Mouse (Mus musculus): ENCODE data around the gene 1810065E05Rik. TPM values are rescaled to one million over a fixed set of nuclear protein-coding genes. Genes with fewer than 3 reads are reported as not detected.

Gene 1810065E05Rik
- polyA plus RNA-seq, 1 experiment = not detected

DNA sequence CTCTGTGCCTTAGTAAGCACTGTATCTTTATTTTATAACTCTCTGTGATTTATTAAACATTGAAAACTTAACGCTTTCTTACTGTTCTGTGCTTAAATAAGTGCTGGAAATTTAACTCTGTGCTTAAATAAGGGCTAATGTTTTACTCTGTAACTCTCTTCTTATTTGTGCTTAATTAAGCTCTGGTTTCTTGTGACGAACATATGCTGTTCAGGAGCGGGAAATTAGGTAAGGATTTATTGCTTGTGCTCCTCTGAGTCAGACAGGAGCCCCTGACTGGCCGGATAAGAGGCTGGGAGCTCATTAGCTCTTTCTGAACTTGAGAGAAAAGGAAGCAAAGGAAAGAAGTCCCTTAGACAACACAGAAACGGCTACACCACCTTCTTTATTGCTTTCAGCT is 17.0 kb downstream of the 1810065E05Rik start:
- no peak overlapping the region for H3K4me3 ChIP-seq (ENCODE audit: insufficient read depth, poor library complexity, severe bottlenecking)
- H3K36me3 ChIP-seq (ENCODE audit: control insufficient read depth, insufficient read depth) = no peaks in the 10 kb centered on the region
- H3K27me3 ChIP-seq (ENCODE audit: control insufficient read depth, insufficient read depth, insufficient read length) = peaks cover 4% of the 10 kb centered on the region
- H3K79me3 ChIP-seq (ENCODE audit: low read depth) = no peaks in the 10 kb centered on the region
- no peaks in the 10 kb centered on the region for H3K79me2 ChIP-seq (ENCODE audit: control insufficient read depth, insufficient read depth)
- H3ac ChIP-seq (ENCODE audit: control insufficient read depth, insufficient read length, low read depth) = no peak overlapping the region
- TF ChIP-seq CTCF (IDR thresholded peaks at IDR 0.05; ENCODE audit: control insufficient read depth, insufficient read depth, insufficient read length) (no peak), MAX (IDR thresholded peaks at IDR 0.05) (no peak), CEBPB (IDR thresholded peaks at IDR 0.05; ENCODE audit: low read depth) (no peak), MYOG (IDR thresholded peaks at IDR 0.05; ENCODE audit: control insufficient read depth, extremely low read depth, insufficient read length) (no peak), MYOD1 (IDR thresholded peaks at IDR 0.05; ENCODE audit: control insufficient read depth, insufficient read length, low read depth) (no peak), USF1 (IDR thresholded peaks at IDR 0.05; ENCODE audit: low read depth) (no peak), FOSL1 (IDR thresholded peaks at IDR 0.05; ENCODE audit: insufficient read depth, low read length, poor library complexity, severe bottlenecking) (no peak)

DNA sequence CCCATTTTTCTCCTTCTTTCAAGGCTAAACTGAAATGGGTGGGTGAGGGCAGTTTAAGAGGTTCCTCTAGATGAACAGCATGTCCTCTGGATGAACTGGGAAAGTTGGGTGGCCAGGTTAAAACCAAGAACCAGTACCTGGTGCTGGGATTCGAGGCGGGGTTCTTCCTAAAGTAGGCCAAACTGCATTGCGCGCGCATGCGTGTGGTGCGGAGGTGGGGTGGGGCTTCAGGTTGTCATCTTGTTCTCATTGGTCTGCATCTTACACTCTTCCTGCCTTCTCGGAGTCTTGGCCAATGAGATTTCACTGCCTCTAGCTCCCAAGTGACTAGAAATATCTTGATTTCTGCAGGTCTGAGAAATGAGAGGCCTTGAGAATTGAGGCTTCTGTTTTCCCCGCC is 31.8 kb downstream of the 1810065E05Rik start, which contains the start of gene Lypd9:
Gene Lypd9, minus strand, starts transcription at position 165 of the 400 bp plus-strand sequence.
- no peak within 1 kb of the TSS for H3ac ChIP-seq (ENCODE audit: control insufficient read depth, insufficient read length, low read depth)
- no peak for TF ChIP-seq CTCF (IDR thresholded peaks at IDR 0.05; ENCODE audit: control insufficient read depth, insufficient read depth, insufficient read length)
- no peak for TF ChIP-seq CEBPB (IDR thresholded peaks at IDR 0.05; ENCODE audit: low read depth)
- no peak for TF ChIP-seq MYOG (IDR thresholded peaks at IDR 0.05; ENCODE audit: control insufficient read depth, extremely low read depth, insufficient read length)
- no peak for TF ChIP-seq FOSL1 (IDR thresholded peaks at IDR 0.05; ENCODE audit: insufficient read depth, low read length, poor library complexity, severe bottlenecking)
- no peak for TF ChIP-seq MYOD1 (IDR thresholded peaks at IDR 0.05; ENCODE audit: control insufficient read depth, insufficient read length, low read depth)
- no peak for TF ChIP-seq USF1 (IDR thresholded peaks at IDR 0.05; ENCODE audit: low read depth)
- no peak for TF ChIP-seq MAX (IDR thresholded peaks at IDR 0.05)
- no peaks in the 10 kb centered on the region for H3K27me3 ChIP-seq (ENCODE audit: control insufficient read depth, insufficient read depth, insufficient read length)
- H3K79me2 ChIP-seq (ENCODE audit: control insufficient read depth, insufficient read depth) = no peaks in the 10 kb centered on the region
- H3K79me3 ChIP-seq (ENCODE audit: low read depth) = no peaks in the 10 kb centered on the region
- no peak within 1 kb of the TSS for H3K4me3 ChIP-seq (ENCODE audit: insufficient read depth, poor library complexity, severe bottlenecking)
- H3K36me3 ChIP-seq (ENCODE audit: control insufficient read depth, insufficient read depth) = no peaks in the 10 kb centered on the region

DNA sequence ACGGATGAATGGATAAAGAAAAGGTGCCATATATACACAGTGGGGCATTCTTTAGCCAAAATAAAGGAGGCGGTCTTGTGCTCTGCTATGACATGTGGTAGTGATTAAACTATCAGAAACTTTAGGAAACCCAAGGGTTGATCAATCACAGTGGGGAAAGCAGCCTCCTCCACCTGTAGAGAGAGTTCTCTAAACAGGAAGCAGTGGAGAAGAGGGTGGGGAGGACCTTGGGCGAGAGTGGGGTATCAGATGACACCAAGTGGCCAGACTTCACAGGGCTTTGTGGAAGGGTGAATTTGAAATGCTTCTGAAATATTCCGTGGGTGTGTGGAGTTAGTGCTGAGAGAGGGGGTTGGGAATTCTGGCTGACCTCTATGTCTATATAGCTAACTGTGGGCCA is 32.7 kb downstream of the 1810065E05Rik start:
- TF ChIP-seq USF1 (IDR thresholded peaks at IDR 0.05; ENCODE audit: low read depth) (no peak), CEBPB (IDR thresholded peaks at IDR 0.05; ENCODE audit: low read depth) (no peak), MAX (IDR thresholded peaks at IDR 0.05) (no peak), MYOG (IDR thresholded peaks at IDR 0.05; ENCODE audit: control insufficient read depth, extremely low read depth, insufficient read length) (no peak), FOSL1 (IDR thresholded peaks at IDR 0.05; ENCODE audit: insufficient read depth, low read length, poor library complexity, severe bottlenecking) (no peak), MYOD1 (IDR thresholded peaks at IDR 0.05; ENCODE audit: control insufficient read depth, insufficient read length, low read depth) (no peak), CTCF (IDR thresholded peaks at IDR 0.05; ENCODE audit: control insufficient read depth, insufficient read depth, insufficient read length) (no peak)
- Histone ChIP-seq H3K36me3 (ENCODE audit: control insufficient read depth, insufficient read depth) (no peaks in the 10 kb centered on the region), H3K79me2 (ENCODE audit: control insufficient read depth, insufficient read depth) (no peaks in the 10 kb centered on the region), H3K27me3 (ENCODE audit: control insufficient read depth, insufficient read depth, insufficient read length) (no peaks in the 10 kb centered on the region), H3ac (ENCODE audit: control insufficient read depth, insufficient read length, low read depth) (no peak overlapping the region), H3K4me3 (ENCODE audit: insufficient read depth, poor library complexity, severe bottlenecking) (no peak overlapping the region), H3K79me3 (ENCODE audit: low read depth) (no peaks in the 10 kb centered on the region)

DNA sequence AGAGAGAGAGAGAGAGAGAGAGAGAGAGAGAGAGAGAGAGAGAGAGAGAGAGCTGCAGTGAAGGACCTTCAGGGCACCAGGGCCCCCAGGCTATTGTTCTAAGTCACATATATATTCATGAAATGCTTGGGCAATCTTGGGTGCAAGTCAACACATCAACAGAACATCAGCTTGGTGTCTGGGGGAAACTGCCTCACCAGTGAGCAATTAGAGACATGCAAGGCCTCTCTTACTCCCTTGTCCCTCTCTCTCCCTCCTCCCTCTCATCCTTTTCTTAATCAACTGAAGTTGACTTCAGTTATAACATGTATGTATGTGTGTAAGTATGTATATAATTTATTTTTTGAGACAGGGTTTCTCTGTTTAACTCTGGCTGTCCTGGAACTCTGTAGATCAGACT is 41.3 kb downstream of the 1810065E05Rik start, which contains the start of gene Olfr30:
Gene Olfr30, minus strand, starts transcription at position 101 of the 400 bp plus-strand sequence.
- H3ac ChIP-seq (ENCODE audit: control insufficient read depth, insufficient read length, low read depth) = no peak within 1 kb of the TSS

More for the DNA sequence above, 41.3 kb downstream of the 1810065E05Rik start, which contains the start of gene Olfr30:
- TF ChIP-seq USF1 (IDR thresholded peaks at IDR 0.05; ENCODE audit: low read depth) = no peak
- no peaks in the 10 kb centered on the region for H3K79me3 ChIP-seq (ENCODE audit: low read depth)
- H3K4me3 ChIP-seq (ENCODE audit: insufficient read depth, poor library complexity, severe bottlenecking) = no peak within 1 kb of the TSS
- H3K27me3 ChIP-seq (ENCODE audit: control insufficient read depth, insufficient read depth, insufficient read length) = peaks cover 4% of the 10 kb centered on the region
- no peaks in the 10 kb centered on the region for H3K36me3 ChIP-seq (ENCODE audit: control insufficient read depth, insufficient read depth)
- H3K79me2 ChIP-seq (ENCODE audit: control insufficient read depth, insufficient read depth) = no peaks in the 10 kb centered on the region

Other genes with a start within 250 kb of the 1810065E05Rik start
- gene Mrpl22, start 249.4 kb upstream of the 1810065E05Rik start, polyA plus RNA-seq (2012; fragmentation: generic; extraction: Trizol) = 106 TPM
- gene Igtp, start 221.6 kb upstream of the 1810065E05Rik start, polyA plus RNA-seq (2012; fragmentation: generic; extraction: Trizol) = 0.12 TPM
- 0.01 TPM for gene Irgm2, start 221.5 kb upstream of the 1810065E05Rik start, polyA plus RNA-seq (2012; fragmentation: generic; extraction: Trizol)
- gene 4930438A08Rik, start 146.3 kb upstream of the 1810065E05Rik start, polyA plus RNA-seq (2012; fragmentation: generic; extraction: Trizol) = 0.01 TPM
- gene Zfp692, start 114.0 kb upstream of the 1810065E05Rik start, polyA plus RNA-seq (2012; fragmentation: generic; extraction: Trizol) = 6.8 TPM
- 12.5 TPM for gene Zfp672, start 90.8 kb upstream of the 1810065E05Rik start, polyA plus RNA-seq (2012; fragmentation: generic; extraction: Trizol)
- gene Sh3bp5l, start 90.4 kb upstream of the 1810065E05Rik start, polyA plus RNA-seq (2012; fragmentation: generic; extraction: Trizol) = 30.8 TPM
- gene Lypd8, start 42.1 kb upstream of the 1810065E05Rik start, polyA plus RNA-seq (2012; fragmentation: generic; extraction: Trizol) = not detected
- gene Gm12253, start 11.4 kb downstream of the 1810065E05Rik start, polyA plus RNA-seq (2012; fragmentation: generic; extraction: Trizol) = not detected
- not detected for gene Lypd9, start 31.8 kb downstream of the 1810065E05Rik start, polyA plus RNA-seq (2012; fragmentation: generic; extraction: Trizol)
- gene Olfr30, start 41.2 kb downstream of the 1810065E05Rik start, polyA plus RNA-seq (2012; fragmentation: generic; extraction: Trizol) = not detected
- gene Olfr332, start 71.4 kb downstream of the 1810065E05Rik start, polyA plus RNA-seq (2012; fragmentation: generic; extraction: Trizol) = not detected
- not detected for gene Olfr331, start 81.5 kb downstream of the 1810065E05Rik start, polyA plus RNA-seq (2012; fragmentation: generic; extraction: Trizol)
- not detected for gene Olfr330, start 113.7 kb downstream of the 1810065E05Rik start, polyA plus RNA-seq (2012; fragmentation: generic; extraction: Trizol)
- not detected for gene Olfr329-ps, start 125.3 kb downstream of the 1810065E05Rik start, polyA plus RNA-seq (2012; fragmentation: generic; extraction: Trizol)
- not detected for gene Olfr328, start 134.5 kb downstream of the 1810065E05Rik start, polyA plus RNA-seq (2012; fragmentation: generic; extraction: Trizol)
- not detected for gene Olfr224, start 149.4 kb downstream of the 1810065E05Rik start, polyA plus RNA-seq (2012; fragmentation: generic; extraction: Trizol)
- gene Olfr325, start 156.6 kb downstream of the 1810065E05Rik start, polyA plus RNA-seq (2012; fragmentation: generic; extraction: Trizol) = not detected
- not detected for gene Olfr324, start 174.0 kb downstream of the 1810065E05Rik start, polyA plus RNA-seq (2012; fragmentation: generic; extraction: Trizol)
- gene 2210407C18Rik, start 195.0 kb downstream of the 1810065E05Rik start, polyA plus RNA-seq (2012; fragmentation: generic; extraction: Trizol) = not detected
- gene Olfr323, start 209.4 kb downstream of the 1810065E05Rik start, polyA plus RNA-seq (2012; fragmentation: generic; extraction: Trizol) = not detected
- gene Trim58, start 219.4 kb downstream of the 1810065E05Rik start, polyA plus RNA-seq (2012; fragmentation: generic; extraction: Trizol) = not detected
- gene Olfr322, start 237.7 kb downstream of the 1810065E05Rik start, polyA plus RNA-seq (2012; fragmentation: generic; extraction: Trizol) = not detected